Mouse (Mus musculus): ENCODE data around the gene Bri3bp. TPM values are rescaled to one million over a fixed set of nuclear protein-coding genes. Genes with fewer than 3 reads are reported as not detected.

Bri3bp gene
- polyA plus RNA-seq, 1 experiment from 2014 or later = 39.8 TPM

GRCm38 (mm10) chr5:125508006-125508405, 66.6 kb downstream of the Bri3bp start:
- no peak overlapping the region for H3K4me3 ChIP-seq (ENCODE audit: low read length)
- H3K36me3 ChIP-seq (ENCODE audit: control insufficient read depth, insufficient read depth, low read length) = peaks cover 42% of the 10 kb centered on the region
- H3K27me3 ChIP-seq (ENCODE audit: control insufficient read depth, insufficient read depth, low read length) = no peaks in the 10 kb centered on the region
- no peak overlapping the region for H3K4me2 ChIP-seq (replicated peaks; ENCODE audit: low read depth, low read length)
- no peak overlapping the region for H3K27ac ChIP-seq (ENCODE audit: low read depth, low read length)
- no peak for ATAC-seq (ENCODE audit: low FRiP score, low TSS enrichment)
- H3K9me3 ChIP-seq (ENCODE audit: control insufficient read depth, low read length) = no peaks in the 10 kb centered on the region
- H3K9ac ChIP-seq (ENCODE audit: low read depth, low read length) = no peak overlapping the region
- H3K4me1 ChIP-seq (ENCODE audit: control insufficient read depth, insufficient read depth, low read length) = no peaks in the 10 kb centered on the region
- WGBS = 94% methylated on average over 10 of the region's 10 CpGs

GRCm38 (mm10) chr5:125509541-125509940, 68.2 kb downstream of the Bri3bp start:
- Histone ChIP-seq H3K36me3 (ENCODE audit: control insufficient read depth, insufficient read depth, low read length) (peaks cover 50% of the 10 kb centered on the region), H3K9ac (ENCODE audit: low read depth, low read length) (no peak overlapping the region)
- WGBS = 56% methylated on average over 5 of the region's 5 CpGs

More at GRCm38 (mm10) chr5:125509541-125509940, 68.2 kb downstream of the Bri3bp start:
- no peak for ATAC-seq (ENCODE audit: low FRiP score, low TSS enrichment)
- H3K4me1 ChIP-seq (ENCODE audit: control insufficient read depth, insufficient read depth, low read length) = no peaks in the 10 kb centered on the region
- H3K4me2 ChIP-seq (replicated peaks; ENCODE audit: low read depth, low read length) = no peak overlapping the region
- H3K4me3 ChIP-seq (ENCODE audit: low read length) = no peak overlapping the region
- H3K27me3 ChIP-seq (ENCODE audit: control insufficient read depth, insufficient read depth, low read length) = no peaks in the 10 kb centered on the region
- H3K9me3 ChIP-seq (ENCODE audit: control insufficient read depth, low read length) = no peaks in the 10 kb centered on the region
- no peak overlapping the region for H3K27ac ChIP-seq (ENCODE audit: low read depth, low read length)

Small RNA genes lying within 50 kb of the gene (microRNA-seq; reads per million reads assigned to microRNA genes)
- not detected for gene Gm27551

Other genes with a start within 250 kb of the Bri3bp start
- 34.8 and 48.8 TPM in 2 replicates for gene Scarb1, start 100.5 kb upstream of the Bri3bp start, polyA plus RNA-seq (2014; fragmentation: Nextera tagmentation; extraction: Ambion mirVana)
- gene Gm10382, start 52.2 kb upstream of the Bri3bp start, polyA plus RNA-seq (2014; fragmentation: Nextera tagmentation; extraction: Ambion mirVana) = 0.16 and 0.41 TPM in 2 replicates
- gene Ubc, start 51.4 kb upstream of the Bri3bp start, polyA plus RNA-seq (2014; fragmentation: Nextera tagmentation; extraction: Ambion mirVana) = 715 and 1,051 TPM in 2 replicates
- 7.7 and 14.4 TPM in 2 replicates for gene Dhx37, start 7.4 kb upstream of the Bri3bp start, polyA plus RNA-seq (2014; fragmentation: Nextera tagmentation; extraction: Ambion mirVana)
- 21.0 and 36.6 TPM in 2 replicates for gene Aacs, start 34.2 kb downstream of the Bri3bp start, polyA plus RNA-seq (2014; fragmentation: Nextera tagmentation; extraction: Ambion mirVana)
- 0.24 and 0.46 TPM in 2 replicates for gene Tmem132b, start 90.2 kb downstream of the Bri3bp start, polyA plus RNA-seq (2014; fragmentation: Nextera tagmentation; extraction: Ambion mirVana)